Mouse (Mus musculus) forebrain, embryonic 15.5 days (tissue): ENCODE data around the gene Thsd4. TPM values are rescaled to one million over a fixed set of nuclear protein-coding genes. Genes with fewer than 3 reads are reported as not detected.

Experiments used
- ATAC-seq: fragments of 200-750 bp; cut with Nextera tagmentation; replicated peaks from 2 replicates; pipeline ENCODE4 v1.8.0; 2017; ENCODE audit warnings: mild to moderate bottlenecking, moderate TSS enrichment, moderate library complexity
- H3K27ac ChIP-seq: fragments of 300-500 bp; sonication (generic); replicated peaks from 2 replicates; pipeline ENCODE4 v1.5.1; 2015; ENCODE audit warnings: mild to moderate bottlenecking, inconsistent platforms
- H3K27me3 ChIP-seq: fragments of 300-500 bp; sonication (generic); 2 replicates; pipeline ENCODE4 v1.6.1; 2015; ENCODE audit warnings: inconsistent platforms
- H3K36me3 ChIP-seq: fragments of 300-500 bp; sonication (generic); 2 replicates; pipeline ENCODE4 v1.6.1; 2015; ENCODE audit warnings: mild to moderate bottlenecking, inconsistent platforms
- H3K4me1 ChIP-seq: fragments of 300-500 bp; sonication (generic); 2 replicates; pipeline ENCODE4 v1.6.1; 2015; ENCODE audit warnings: inconsistent platforms
- H3K4me2 ChIP-seq: fragments of 300-500 bp; sonication (generic); replicated peaks from 2 replicates; pipeline ENCODE4 v1.6.1; 2015; ENCODE audit warnings: mild to moderate bottlenecking, inconsistent platforms
- H3K4me3 ChIP-seq: fragments of 300-500 bp; sonication (generic); 2 replicates; pipeline ENCODE4 v1.5.1; 2015; ENCODE audit warnings: mild to moderate bottlenecking, inconsistent platforms
- H3K9ac ChIP-seq: fragments of 300-500 bp; sonication (generic); replicated peaks from 2 replicates; pipeline ENCODE4 v1.6.1; 2015; ENCODE audit warnings: mild to moderate bottlenecking, inconsistent platforms
- H3K9me3 ChIP-seq: fragments of 300-500 bp; sonication (generic); 2 replicates; pipeline ENCODE4 v1.6.1; 2016; ENCODE audit warnings: inconsistent platforms
- WGBS: fragments of 180-500 bp; shearing (Covaris S2); methylation state at CpG from one replicate; pipeline ENCODE4 v1.1.7; 2015; ENCODE audit warnings: mixed read lengths; 5-methylcytosine and 5-hydroxymethylcytosine counted together
- polyA plus RNA-seq: library from polyadenylated mRNA; unstranded; fragments of >200 nt; fragmentation: Nextera tagmentation; extraction: Ambion mirVana; gene quantifications from 2 replicates; pipeline ENCODE4 v1.2.1, GENCODE M21; 2015

Thsd4 gene
- polyA plus RNA-seq, 1 experiment from 2014 or later: 4.9 TPM

DNA sequence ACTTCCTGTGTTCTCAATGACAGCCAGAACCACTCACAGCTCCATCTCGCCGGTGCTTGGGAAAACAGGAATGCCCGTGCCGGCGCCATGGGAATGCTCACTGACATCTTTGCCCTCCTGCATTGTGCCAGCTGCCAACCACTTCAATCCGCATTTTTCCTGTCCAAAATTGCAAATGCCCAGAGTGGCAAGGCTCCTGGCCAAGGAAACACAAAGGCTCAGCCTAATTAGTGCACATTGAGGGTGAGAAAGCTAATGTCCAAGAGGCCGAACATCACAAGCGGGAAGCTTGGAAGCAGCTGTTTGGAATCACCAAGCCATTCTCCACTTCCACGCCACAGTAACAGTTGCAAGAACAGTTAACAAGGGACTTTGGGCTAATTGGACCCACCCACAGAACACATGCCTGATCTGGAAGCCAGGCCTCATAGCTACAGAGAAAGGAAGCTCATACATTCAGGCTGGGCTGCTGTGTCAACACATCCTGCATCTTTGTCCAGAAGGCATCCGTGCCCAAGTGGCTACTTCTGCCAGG lies 210.2 kb downstream of the Thsd4 start:
- Histone ChIP-seq H3K27ac (peak overlapping the region; percentile 5; the same call in 1 of the 2 replicates), H3K9me3 (no peaks in the 10 kb centered on the region)
- 14% methylated on average over 10 of the region's 10 CpGs for WGBS

DNA sequence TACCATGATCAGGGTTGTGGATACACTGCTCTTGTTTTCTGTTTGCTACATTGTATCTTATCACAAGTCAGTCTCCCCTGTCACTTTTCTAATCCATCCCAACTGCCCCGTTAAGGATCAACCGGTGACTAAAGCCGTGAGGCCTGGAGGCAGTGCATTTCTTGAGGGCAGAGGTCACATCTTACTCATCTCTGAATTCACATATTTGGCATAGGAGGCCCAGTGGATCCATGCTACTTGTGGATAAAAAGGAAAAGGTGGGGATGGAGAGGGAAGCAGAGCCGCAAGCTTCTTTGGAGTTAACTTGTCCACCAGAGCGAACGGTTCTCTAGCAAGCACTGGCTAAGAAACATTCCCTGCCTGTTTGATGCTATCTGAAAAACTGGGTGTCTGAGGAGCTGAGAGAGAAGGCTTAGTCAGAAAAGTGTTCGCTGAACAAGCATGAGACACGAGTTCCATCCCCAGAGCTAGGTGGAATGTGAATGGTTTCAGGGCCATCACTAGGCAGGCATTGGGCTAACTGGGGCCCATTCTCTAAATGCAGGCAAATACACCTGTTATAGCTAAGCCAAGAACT lies 211.0 kb downstream of the Thsd4 start:
- WGBS: 80% methylated on average over 8 of the region's 8 CpGs
- H3K9me3 ChIP-seq: no peaks in the 10 kb centered on the region
- peaks cover 41% of the 10 kb centered on the region for H3K4me1 ChIP-seq
- H3K27me3 ChIP-seq: no peaks in the 10 kb centered on the region
- no peak overlapping the region for H3K4me2 ChIP-seq
- no peak for ATAC-seq
- 0 out of 2 replicates have a peak overlapping the region, but pooled peaks have one; percentile 39 for H3K27ac ChIP-seq
- no peak overlapping the region for H3K4me3 ChIP-seq
- H3K36me3 ChIP-seq: no peaks in the 10 kb centered on the region
- H3K9ac ChIP-seq: no peak overlapping the region

More for the DNA sequence above, 210.2 kb downstream of the Thsd4 start:
- Histone ChIP-seq H3K4me1 (peaks cover 41% of the 10 kb centered on the region), H3K27me3 (no peaks in the 10 kb centered on the region), H3K9ac (no peak overlapping the region), H3K4me3 (no peak overlapping the region), H3K4me2 (no peak overlapping the region), H3K36me3 (no peaks in the 10 kb centered on the region)
- peak; percentile 75 for ATAC-seq

DNA sequence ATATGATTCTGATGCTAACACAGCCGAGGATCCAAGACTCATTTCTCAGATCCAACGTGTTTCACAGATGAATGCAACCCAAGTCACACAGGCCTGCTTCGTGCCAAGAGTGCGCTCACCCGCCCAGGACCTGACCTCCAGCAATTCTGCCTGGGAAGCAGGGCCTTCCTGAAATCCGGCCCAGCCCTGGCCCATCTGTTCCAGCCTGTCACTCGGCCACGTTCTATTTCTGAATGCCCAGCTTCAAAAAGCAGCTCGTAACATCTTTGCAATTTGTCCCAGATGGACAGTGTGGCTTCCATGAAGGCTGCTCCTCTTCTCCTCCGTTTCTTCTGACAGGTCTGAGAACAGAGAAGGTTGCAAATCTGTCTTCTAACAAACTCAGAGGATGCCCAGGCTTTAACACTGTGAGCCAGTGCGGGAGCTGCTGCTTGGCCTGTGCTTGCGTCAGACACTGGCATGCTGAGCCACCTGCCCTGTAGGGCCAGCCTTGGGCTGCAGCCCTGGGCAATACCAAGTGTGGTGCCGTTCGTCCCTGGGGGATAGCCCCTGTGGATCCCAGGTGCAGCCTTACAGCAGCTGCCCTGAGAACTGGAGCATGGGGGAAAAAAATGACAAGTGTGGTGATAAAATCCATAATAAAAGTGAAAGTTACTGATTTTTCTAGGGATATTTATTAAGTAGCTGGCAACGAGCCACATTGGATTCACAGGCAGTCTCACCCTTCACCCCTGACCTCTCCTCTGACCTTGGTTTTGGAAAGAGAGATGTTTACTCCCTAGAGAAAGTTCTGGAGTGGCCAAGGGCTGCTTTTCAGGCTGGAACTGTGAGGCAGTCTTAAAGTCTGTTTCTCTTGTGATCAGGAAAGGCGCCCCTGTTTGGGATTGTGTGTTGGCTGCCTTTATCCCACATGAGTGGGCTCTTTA lies 211.8 kb downstream of the Thsd4 start:
- no peak overlapping the region for H3K4me3 ChIP-seq
- peaks cover 41% of the 10 kb centered on the region for H3K4me1 ChIP-seq
- no peaks in the 10 kb centered on the region for H3K9me3 ChIP-seq
- peak overlapping the region; percentile 39; the same call in 1 of the 2 replicates for H3K27ac ChIP-seq
- H3K4me2 ChIP-seq: no peak overlapping the region
- no peak overlapping the region for H3K9ac ChIP-seq
- H3K36me3 ChIP-seq: no peaks in the 10 kb centered on the region
- ATAC-seq: peak; percentile 70; the same call in 1 of the 2 replicates
- H3K27me3 ChIP-seq: no peaks in the 10 kb centered on the region
- 46% methylated on average over 16 of the region's 16 CpGs for WGBS

GRCm38 (mm10) chr9:60308182-60308581 lies 213.7 kb downstream of the Thsd4 start:
- Histone ChIP-seq H3K27ac (no peak overlapping the region), H3K9me3 (no peaks in the 10 kb centered on the region), H3K4me2 (no peak overlapping the region), H3K4me3 (no peak overlapping the region), H3K36me3 (no peaks in the 10 kb centered on the region), H3K9ac (no peak overlapping the region), H3K27me3 (no peaks in the 10 kb centered on the region), H3K4me1 (peaks cover 35% of the 10 kb centered on the region)
- no peak for ATAC-seq
- WGBS: 79% methylated on average over 4 of the region's 4 CpGs

DNA sequence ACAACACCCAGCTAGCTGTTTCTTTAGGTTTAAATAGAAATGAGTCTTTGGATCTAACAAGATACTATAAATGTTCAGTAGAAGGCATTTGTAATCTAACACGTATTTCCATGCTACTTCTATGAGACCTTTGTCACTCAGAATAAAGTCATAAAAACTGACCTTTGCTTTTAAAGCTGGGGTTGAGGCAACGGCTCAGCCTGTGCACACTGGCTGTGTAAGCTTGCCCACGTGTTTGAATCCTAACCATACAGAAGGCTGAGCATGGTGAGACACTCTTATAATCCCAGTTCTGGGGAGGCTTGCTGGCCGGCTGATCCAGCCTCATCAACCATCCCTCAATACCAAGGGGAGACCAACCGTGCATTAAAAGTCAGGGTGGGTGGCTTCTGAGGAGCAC lies 214.4 kb downstream of the Thsd4 start:
- 87% methylated on average over 5 of the region's 5 CpGs for WGBS
- H3K27ac ChIP-seq: no peak overlapping the region
- no peak for ATAC-seq
- no peak overlapping the region for H3K9ac ChIP-seq
- no peaks in the 10 kb centered on the region for H3K36me3 ChIP-seq
- H3K4me1 ChIP-seq: peaks cover 28% of the 10 kb centered on the region
- no peaks in the 10 kb centered on the region for H3K27me3 ChIP-seq
- no peak overlapping the region for H3K4me2 ChIP-seq
- H3K9me3 ChIP-seq: no peaks in the 10 kb centered on the region
- no peak overlapping the region for H3K4me3 ChIP-seq

DNA sequence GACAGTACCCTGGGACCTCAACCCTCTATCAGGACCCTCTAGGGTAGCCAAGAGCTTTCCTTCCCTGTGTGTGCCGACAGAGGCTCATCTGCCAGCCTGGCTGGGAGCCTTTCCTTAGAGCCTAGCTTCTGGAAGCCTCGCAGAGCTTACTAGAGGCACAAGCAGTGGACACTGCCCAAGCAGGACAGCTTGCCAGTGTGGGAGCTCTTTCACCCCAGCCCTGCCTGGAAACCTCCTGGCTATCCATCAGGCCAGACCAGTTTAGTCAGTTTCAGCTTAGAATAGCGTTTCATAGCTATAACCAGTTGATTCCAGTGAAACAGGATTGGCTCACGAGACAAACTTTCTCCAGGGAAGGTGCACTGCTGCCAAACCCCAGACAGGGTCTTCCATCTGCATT lies 215.6 kb downstream of the Thsd4 start:
- no peak overlapping the region for H3K4me2 ChIP-seq
- H3K27me3 ChIP-seq: no peaks in the 10 kb centered on the region
- no peak overlapping the region for H3K9ac ChIP-seq
- no peaks in the 10 kb centered on the region for H3K9me3 ChIP-seq
- ATAC-seq: no peak
- no peaks in the 10 kb centered on the region for H3K36me3 ChIP-seq
- no peak overlapping the region for H3K27ac ChIP-seq
- 83% methylated on average over 4 of the region's 4 CpGs for WGBS
- peaks cover 17% of the 10 kb centered on the region for H3K4me1 ChIP-seq
- H3K4me3 ChIP-seq: no peak overlapping the region

DNA sequence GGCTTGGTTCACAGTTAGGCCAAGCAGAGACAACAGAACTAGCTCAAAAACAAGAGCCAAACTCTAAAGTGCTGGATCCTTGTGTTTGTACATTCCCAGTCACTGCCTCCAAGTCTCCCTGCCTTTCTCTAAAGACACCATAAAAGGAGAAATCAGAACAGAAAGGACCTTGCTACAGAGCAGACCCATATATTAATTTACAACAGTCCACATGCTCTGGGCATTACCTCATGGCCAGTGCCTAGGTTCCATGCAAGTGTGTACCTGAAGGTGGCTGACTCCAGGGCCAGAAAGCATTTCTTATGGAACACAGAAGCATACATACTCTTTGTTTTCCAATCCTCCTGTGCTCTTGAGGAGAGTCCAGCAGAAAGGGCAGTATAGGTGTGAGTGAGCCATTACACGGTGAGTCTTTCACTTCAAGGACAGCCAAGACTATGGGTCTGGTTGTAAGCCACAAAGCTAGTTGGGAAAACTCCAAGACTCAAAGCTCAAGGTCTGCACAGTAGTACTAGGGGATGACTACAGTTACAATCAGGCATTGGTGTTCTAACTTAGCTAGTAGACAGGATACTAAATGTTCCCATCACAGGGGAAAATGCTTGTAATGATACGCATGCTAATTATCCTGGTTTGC lies 216.5 kb downstream of the Thsd4 start:
- no peak overlapping the region for H3K4me2 ChIP-seq
- ATAC-seq: no peak
- H3K36me3 ChIP-seq: no peaks in the 10 kb centered on the region; the same call in 1 of the 2 replicates
- H3K9ac ChIP-seq: no peak overlapping the region
- H3K27me3 ChIP-seq: no peaks in the 10 kb centered on the region
- WGBS: 95% methylated on average over 2 of the region's 2 CpGs
- H3K4me1 ChIP-seq: peaks cover 10% of the 10 kb centered on the region
- H3K9me3 ChIP-seq: no peaks in the 10 kb centered on the region
- no peak overlapping the region for H3K4me3 ChIP-seq
- H3K27ac ChIP-seq: no peak overlapping the region

GRCm38 (mm10) chr9:60296276-60296675 lies 225.6 kb downstream of the Thsd4 start:
- 86% methylated on average over 2 of the region's 2 CpGs for WGBS
- H3K4me1 ChIP-seq: no peaks in the 10 kb centered on the region
- ATAC-seq: no peak

GRCm38 (mm10) chr9:60295199-60295598 lies 226.6 kb downstream of the Thsd4 start:
- H3K27me3 ChIP-seq: no peaks in the 10 kb centered on the region
- H3K4me2 ChIP-seq: no peak overlapping the region
- no peak overlapping the region for H3K4me3 ChIP-seq
- ATAC-seq: no peak
- H3K27ac ChIP-seq: no peak overlapping the region
- H3K9me3 ChIP-seq: no peaks in the 10 kb centered on the region
- no peaks in the 10 kb centered on the region for H3K4me1 ChIP-seq
- no peak overlapping the region for H3K9ac ChIP-seq
- no peaks in the 10 kb centered on the region for H3K36me3 ChIP-seq
- 75% methylated on average over 6 of the region's 6 CpGs for WGBS

More at GRCm38 (mm10) chr9:60296276-60296675, 225.6 kb downstream of the Thsd4 start:
- H3K4me2 ChIP-seq: no peak overlapping the region
- H3K27ac ChIP-seq: no peak overlapping the region
- no peaks in the 10 kb centered on the region; the same call in 1 of the 2 replicates for H3K36me3 ChIP-seq
- no peak overlapping the region for H3K4me3 ChIP-seq
- no peaks in the 10 kb centered on the region for H3K27me3 ChIP-seq
- H3K9me3 ChIP-seq: no peaks in the 10 kb centered on the region
- no peak overlapping the region for H3K9ac ChIP-seq

GRCm38 (mm10) chr9:60293129-60293528 lies 228.7 kb downstream of the Thsd4 start:
- Histone ChIP-seq H3K9me3 (no peaks in the 10 kb centered on the region), H3K36me3 (no peaks in the 10 kb centered on the region), H3K4me1 (no peaks in the 10 kb centered on the region), H3K27ac (no peak overlapping the region), H3K27me3 (no peaks in the 10 kb centered on the region), H3K4me2 (no peak overlapping the region), H3K4me3 (no peak overlapping the region), H3K9ac (no peak overlapping the region)
- WGBS: 85% methylated on average over 6 of the region's 6 CpGs
- ATAC-seq: no peak

DNA sequence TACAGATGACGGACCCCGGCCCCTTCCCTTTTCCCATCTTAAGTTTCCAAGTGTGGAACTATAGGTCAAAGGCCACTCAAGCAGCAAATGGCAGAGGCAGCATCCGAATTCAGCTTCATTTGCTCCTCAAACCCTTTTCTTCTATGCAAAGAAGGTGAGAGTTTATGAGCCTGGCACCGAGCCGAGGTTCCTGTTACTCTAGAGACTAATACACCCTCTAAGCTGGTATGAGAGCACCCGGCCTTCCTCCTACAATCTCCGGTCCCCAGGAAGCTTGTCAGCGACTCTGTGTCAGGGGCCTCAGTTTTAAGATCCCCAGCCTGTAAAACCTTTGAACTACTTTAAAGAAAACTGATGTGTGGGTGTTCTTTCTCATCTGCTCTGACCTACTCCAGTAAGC lies 231.1 kb downstream of the Thsd4 start:
- no peak overlapping the region for H3K9ac ChIP-seq
- ATAC-seq: no peak
- H3K4me2 ChIP-seq: no peak overlapping the region

GRCm38 (mm10) chr9:60288789-60289188 lies 233.1 kb downstream of the Thsd4 start:
- no peak overlapping the region for H3K9ac ChIP-seq
- 67% methylated on average over 12 of the region's 12 CpGs for WGBS
- H3K4me1 ChIP-seq: 0 out of 2 replicates have a peak, but pooled peaks cover 4% of the 10 kb centered on the region
- H3K27me3 ChIP-seq: no peaks in the 10 kb centered on the region
- no peak overlapping the region for H3K4me3 ChIP-seq
- no peak for ATAC-seq
- H3K9me3 ChIP-seq: no peaks in the 10 kb centered on the region
- no peaks in the 10 kb centered on the region for H3K36me3 ChIP-seq
- H3K4me2 ChIP-seq: no peak overlapping the region
- no peak overlapping the region for H3K27ac ChIP-seq

More for the DNA sequence above, 231.1 kb downstream of the Thsd4 start:
- Histone ChIP-seq H3K9me3 (no peaks in the 10 kb centered on the region), H3K4me3 (no peak overlapping the region), H3K36me3 (no peaks in the 10 kb centered on the region), H3K27ac (no peak overlapping the region), H3K27me3 (no peaks in the 10 kb centered on the region), H3K4me1 (no peaks in the 10 kb centered on the region)
- 86% methylated on average over 8 of the region's 8 CpGs for WGBS
